Mouse (Mus musculus) cerebellum, adult 8-10 months (tissue): Measurements from ENCODE around the gene Slc7a3.
"Not testable (repeated sequence)": the region's sequence is repeated elsewhere in the genome, so short reads cannot be mapped to it uniquely, and the experiment has no call there.

Experiments
- DNase-seq: peaks from one replicate; pipeline ENCODE4 v3.0.0; 2022

Gene Slc7a3

GRCm38 (mm10) chrX:101085920-101086319, at the start of gene Slc7a3:
Slc7a3 (minus strand) TSS chrX:101086020.
- DNase-seq, result no peak

- DNase-seq, result peak; percentile 41
These were observed 46.4 kb upstream of the Slc7a3 start for GRCm38 (mm10) chrX:101131992-101132791.

- DNase-seq, result peak; percentile 73
These were observed 45.2 kb upstream of the Slc7a3 start for GRCm38 (mm10) chrX:101131001-101131400.

GRCm38 (mm10) chrX:101128559-101128958, 42.7 kb upstream of the Slc7a3 start:
- no peak for DNase-seq

- DNase-seq, result no peak
These were observed 41.2 kb upstream of the Slc7a3 start for GRCm38 (mm10) chrX:101126977-101127376.

GRCm38 (mm10) chrX:101126474-101126955, 40.7 kb upstream of the Slc7a3 start:
- no peak for DNase-seq

- DNase-seq, result no peak
These were observed 34.7 kb upstream of the Slc7a3 start for GRCm38 (mm10) chrX:101120546-101120945.

GRCm38 (mm10) chrX:101085211-101085610, 609 bp downstream of the Slc7a3 start:
- DNase-seq, result not testable (repeated sequence)

GRCm38 (mm10) chrX:101084192-101084591, 1.6 kb downstream of the Slc7a3 start:
- DNase-seq, result no peak

GRCm38 (mm10) chrX:101065245-101065644, 20.6 kb downstream of the Slc7a3 start:
- DNase-seq, result no peak

GRCm38 (mm10) chrX:101063503-101063902, 22.3 kb downstream of the Slc7a3 start:
- DNase-seq, result no peak

- no peak for DNase-seq
These were observed 26.3 kb downstream of the Slc7a3 start, which contains the start of gene Tex11 for GRCm38 (mm10) chrX:101059541-101059940. Tex11 (minus strand) TSS chrX:101059667.
